Mouse (Mus musculus) lung, adult 2 months (tissue): ENCODE results near the gene Arpc2.

Source experiments
- CTCF ChIP-seq: fragments of 200-500 bp; IDR thresholded peaks from 2 replicates; pipeline ENCODE4 v1.5.1; 2011; ENCODE audit warnings: mild to moderate bottlenecking, low read length, control low read depth; ENCODE audit not compliant: insufficient read depth
- POLR2A ChIP-seq: fragments of 200-500 bp; IDR thresholded peaks from 2 replicates; pipeline ENCODE4 v1.6.1; 2011; ENCODE audit warnings: low read depth, mild to moderate bottlenecking, control low read depth, low read length, borderline replicate concordance; ENCODE audit errors: extremely low read depth

GRCm38 (mm10) chr1:74206642-74207041 is 29.2 kb upstream of the Arpc2 start:
- TF ChIP-seq CTCF (no peak), POLR2A (no peak)
